Comparison of ENCODE assay signal across 1 mouse cellular context in genomic region chr9:62407357-62408146, GRCm38 (mm10).
TF ChIP-seq lines count a peak whose summit lies in the region.

No protein-coding gene starts in this region.

TF ChIP-seq in MEL, 35 proteins besides CTCF, POLR2A, EP300 and RAD21 (continued from another document):
- TF ChIP-seq ZC3H11A (IDR thresholded peaks at IDR 0.05; ENCODE audit: low read depth, low read length) (0 out of 2 replicates have a peak, but pooled peaks have one; percentile 2), NELFE (IDR thresholded peaks at IDR 0.05; ENCODE audit: low read depth, low read length) (no peak), MYC (IDR thresholded peaks at IDR 0.05; ENCODE audit: low read depth, low read length) (0 out of 2 replicates have a peak, but pooled peaks have one; percentile 22), TAL1 (IDR thresholded peaks at IDR 0.05; ENCODE audit: low read length) (peak; percentile 73), TBP (IDR thresholded peaks at IDR 0.05; ENCODE audit: low read depth, low read length) (no peak), ZNF384 (IDR thresholded peaks at IDR 0.05; ENCODE audit: low read depth, low read length) (no peak), MXI1 (IDR thresholded peaks at IDR 0.05; ENCODE audit: low read depth, low read length) (no peak), CHD2 (IDR thresholded peaks at IDR 0.05; ENCODE audit: low read length) (no peak), SMC3 (IDR thresholded peaks at IDR 0.05; ENCODE audit: low read depth, low read length) (0 out of 2 replicates have a peak, but pooled peaks have one; percentile 1), SIN3A (IDR thresholded peaks at IDR 0.05; ENCODE audit: low read length) (peak; percentile 66), MAX (IDR thresholded peaks at IDR 0.05; ENCODE audit: low read length) (no peak), GABPA (IDR thresholded peaks at IDR 0.05; ENCODE audit: low read depth, low read length) (no peak), BHLHE40 (IDR thresholded peaks at IDR 0.05; ENCODE audit: borderline replicate concordance, low read depth, low read length) (0 out of 2 replicates have a peak, but pooled peaks have one; percentile 15), TCF12 (IDR thresholded peaks at IDR 0.05; ENCODE audit: low read depth, low read length) (peak; percentile 96), HCFC1 (IDR thresholded peaks at IDR 0.05; ENCODE audit: low read depth, low read length) (no peak), USF2 (IDR thresholded peaks at IDR 0.05; ENCODE audit: borderline replicate concordance in 1 of 2, insufficient read depth in 1 of 2, low read depth in 1 of 2, low read length in 2 of 2) (no peak), JUND (IDR thresholded peaks at IDR 0.05; ENCODE audit: low read depth, low read length) (no peak)
